Mouse (Mus musculus): Measurements from ENCODE around the gene Eprs.

The Eprs gene

GRCm38 (mm10) chr1:185358211-185358610 lies 4.6 kb upstream of the Eprs start:
- no peak for DNase-seq (ENCODE audit: low read depth in 2 of 2, low spot score in 2 of 2)

- peak in 1 of 2 experiments; percentile 12 for DNase-seq (ENCODE audit: low read depth in 2 of 2, low spot score in 2 of 2)
Observed at GRCm38 (mm10) chr1:185363526-185364182, 810 bp downstream of the Eprs start.

DNA sequence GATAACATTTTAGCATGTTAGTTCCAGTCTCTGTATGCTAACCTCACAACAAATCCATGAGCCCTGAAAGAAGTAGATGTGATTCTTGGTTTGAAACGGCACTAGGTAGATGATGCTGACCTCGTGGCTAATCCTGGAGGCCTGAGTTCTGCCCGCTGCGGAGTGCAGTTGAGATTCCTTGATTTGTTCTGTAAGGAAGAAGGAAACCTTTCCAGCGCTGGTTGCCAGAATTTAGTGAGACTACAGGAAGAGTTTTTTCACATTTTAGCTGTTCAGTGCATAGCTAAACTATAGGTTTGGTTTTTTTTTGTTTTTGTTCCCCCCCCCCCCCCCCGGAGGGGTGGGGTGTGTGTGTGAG lies 1.3 kb downstream of the Eprs start:
- DNase-seq (ENCODE audit: low read depth in 2 of 2, low spot score in 2 of 2): no peak

- DNase-seq (ENCODE audit: low read depth in 2 of 2, low spot score in 2 of 2): no peak
Observed at GRCm38 (mm10) chr1:185367383-185367782, 4.5 kb downstream of the Eprs start.

- no peak for DNase-seq (ENCODE audit: low read depth in 2 of 2, low spot score in 2 of 2)
Observed at GRCm38 (mm10) chr1:185369979-185370378, 7.1 kb downstream of the Eprs start.

DNA sequence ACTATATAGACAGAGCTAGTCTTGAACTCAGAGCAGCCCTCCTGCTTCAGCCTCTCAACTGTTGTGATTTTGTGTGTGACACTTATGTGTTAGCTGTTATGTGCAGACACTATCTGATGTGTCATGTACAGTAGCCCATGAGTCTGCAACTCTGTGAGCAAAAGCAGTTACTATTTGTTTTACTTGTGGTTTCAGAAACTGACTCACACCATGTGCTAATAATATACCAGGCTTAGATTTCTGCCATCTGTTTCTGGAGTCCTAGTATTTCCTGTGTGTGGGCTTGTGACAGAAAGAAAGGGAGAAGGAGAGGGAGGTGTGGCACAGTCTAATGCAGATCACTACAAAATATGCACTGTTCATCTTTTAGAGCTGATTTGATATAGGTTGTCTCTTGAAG lies 13.5 kb downstream of the Eprs start:
- no peak for DNase-seq (ENCODE audit: low read depth in 2 of 2, low spot score in 2 of 2)

DNA sequence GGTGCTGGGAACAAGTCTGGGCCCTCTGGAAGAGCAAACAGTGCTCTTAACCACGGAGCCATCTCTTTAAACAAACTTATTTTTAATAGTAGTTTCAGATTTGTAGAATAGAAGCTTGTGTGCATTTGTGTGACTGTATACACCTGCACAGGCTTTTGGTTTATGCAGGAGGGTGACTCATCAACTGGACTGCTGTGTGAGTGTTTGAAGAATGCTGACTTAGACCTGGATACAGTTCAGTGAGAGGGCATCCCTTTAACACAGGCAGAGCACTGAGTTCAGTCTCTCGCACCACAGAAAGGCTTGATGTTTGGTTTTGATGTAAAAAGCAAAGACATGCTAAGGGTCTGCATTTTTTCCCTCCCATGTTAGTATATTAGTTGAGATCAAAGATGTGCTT lies 14.6 kb downstream of the Eprs start:
- DNase-seq (ENCODE audit: low read depth in 2 of 2, low spot score in 2 of 2): no peak

GRCm38 (mm10) chr1:185401615-185402014 lies 38.8 kb downstream of the Eprs start:
- DNase-seq (ENCODE audit: low read depth in 2 of 2, low spot score in 2 of 2): no peak

- DNase-seq (ENCODE audit: low read depth in 2 of 2, low spot score in 2 of 2): peak in 1 of 2 experiments; percentile 10
Observed at GRCm38 (mm10) chr1:185404021-185404420, 41.2 kb downstream of the Eprs start.

- no peak for DNase-seq (ENCODE audit: low read depth in 2 of 2, low spot score in 2 of 2)
Observed at GRCm38 (mm10) chr1:185405921-185406320, 43.1 kb downstream of the Eprs start.

GRCm38 (mm10) chr1:185409831-185410230 lies 47.0 kb downstream of the Eprs start:
- DNase-seq (ENCODE audit: low read depth in 2 of 2, low spot score in 2 of 2): no peak

DNA sequence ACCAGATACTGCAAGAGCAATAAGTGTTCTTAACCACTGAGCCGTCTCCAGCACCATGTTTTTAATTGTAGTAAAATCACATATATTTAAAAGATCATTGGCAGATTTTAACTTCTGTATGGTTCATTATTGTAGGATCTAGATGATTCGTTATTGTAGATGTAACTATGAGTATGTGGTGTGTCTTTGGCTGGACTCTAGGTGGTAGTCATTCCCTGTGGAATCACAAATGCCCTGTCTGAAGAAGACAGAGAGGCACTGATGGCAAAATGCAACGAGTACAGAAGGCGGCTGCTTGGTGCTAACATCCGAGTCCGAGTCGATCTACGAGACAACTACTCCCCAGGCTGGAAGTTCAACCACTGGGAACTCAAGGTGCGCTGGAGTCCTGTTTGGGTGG lies 55.2 kb downstream of the Eprs start:
- no peak for DNase-seq (ENCODE audit: low read depth in 2 of 2, low spot score in 2 of 2)

- no peak for DNase-seq (ENCODE audit: low read depth in 2 of 2, low spot score in 2 of 2)
Observed at GRCm38 (mm10) chr1:185419805-185420204, 57.0 kb downstream of the Eprs start.

DNA sequence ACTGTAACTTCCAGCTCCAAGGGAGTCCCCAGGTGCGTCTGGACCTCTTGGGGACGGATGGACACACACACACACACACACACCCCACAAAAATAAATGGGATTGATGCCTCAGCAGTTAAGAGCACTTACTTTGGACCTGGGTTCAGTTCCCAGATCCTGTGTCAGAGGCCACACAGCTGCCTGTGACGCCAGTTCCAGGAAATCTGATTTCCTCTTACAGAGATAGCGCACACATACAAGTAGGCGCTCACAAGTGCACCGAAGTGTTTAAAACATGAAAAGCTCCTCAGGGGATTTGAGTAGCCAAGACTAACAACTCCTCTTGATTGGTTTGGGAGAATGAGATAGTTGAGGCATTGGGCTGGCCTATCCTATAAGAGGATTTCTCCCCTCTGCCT lies 57.9 kb downstream of the Eprs start:
- no peak for DNase-seq (ENCODE audit: low read depth in 2 of 2, low spot score in 2 of 2)

DNA sequence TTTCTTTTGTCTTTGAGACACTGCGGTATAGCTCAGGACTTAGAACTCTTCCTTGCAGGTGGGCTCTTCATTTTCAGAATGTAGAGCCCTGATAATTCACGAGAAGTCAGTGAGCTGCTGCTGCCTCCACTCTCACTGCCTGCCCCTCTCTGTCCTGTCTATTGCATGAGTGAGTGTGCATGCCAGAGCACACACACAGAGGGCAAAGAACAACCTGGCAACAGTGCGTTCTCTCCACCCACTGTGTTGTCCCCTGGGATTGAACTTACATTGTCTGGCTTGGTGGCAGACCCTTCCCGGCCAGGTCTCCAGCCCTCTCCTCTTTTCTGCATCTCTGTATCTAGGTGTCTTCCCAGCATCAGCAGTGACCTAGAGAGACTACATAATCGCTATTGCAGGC lies 63.7 kb downstream of the Eprs start:
- DNase-seq (ENCODE audit: low read depth in 2 of 2, low spot score in 2 of 2): no peak

DNA sequence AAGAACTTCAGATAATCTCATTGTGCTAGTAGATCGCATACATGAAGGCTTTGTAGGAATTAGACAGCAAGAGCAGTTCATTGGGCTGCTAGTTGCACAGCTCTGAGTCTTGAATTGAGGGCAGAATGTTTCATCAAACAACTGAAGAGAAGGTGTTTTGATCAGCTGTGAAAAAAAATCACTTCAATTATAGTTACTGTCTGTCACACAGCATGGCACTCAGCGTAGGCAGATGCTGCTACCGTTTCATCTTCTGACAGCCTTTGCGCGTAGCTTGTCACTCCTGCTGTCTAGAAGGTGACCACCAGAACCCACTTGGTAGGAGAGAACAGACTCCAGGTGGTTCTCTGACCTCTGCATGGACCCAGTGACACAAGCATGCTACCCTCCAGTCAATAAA lies 67.6 kb downstream of the Eprs start:
- DNase-seq (ENCODE audit: low read depth in 2 of 2, low spot score in 2 of 2): no peak

- no peak for DNase-seq (ENCODE audit: low read depth in 2 of 2, low spot score in 2 of 2)
Observed at GRCm38 (mm10) chr1:185431245-185431997, 68.6 kb downstream of the Eprs start.

- DNase-seq (ENCODE audit: low read depth in 2 of 2, low spot score in 2 of 2): no peak
Observed at GRCm38 (mm10) chr1:185431998-185432317, 69.1 kb downstream of the Eprs start.

GRCm38 (mm10) chr1:185433112-185433511 lies 70.3 kb downstream of the Eprs start:
- no peak for DNase-seq (ENCODE audit: low read depth in 2 of 2, low spot score in 2 of 2)

- no peak for DNase-seq (ENCODE audit: low read depth in 2 of 2, low spot score in 2 of 2)
Observed at GRCm38 (mm10) chr1:185438841-185439580, 76.2 kb downstream of the Eprs start.

DNA sequence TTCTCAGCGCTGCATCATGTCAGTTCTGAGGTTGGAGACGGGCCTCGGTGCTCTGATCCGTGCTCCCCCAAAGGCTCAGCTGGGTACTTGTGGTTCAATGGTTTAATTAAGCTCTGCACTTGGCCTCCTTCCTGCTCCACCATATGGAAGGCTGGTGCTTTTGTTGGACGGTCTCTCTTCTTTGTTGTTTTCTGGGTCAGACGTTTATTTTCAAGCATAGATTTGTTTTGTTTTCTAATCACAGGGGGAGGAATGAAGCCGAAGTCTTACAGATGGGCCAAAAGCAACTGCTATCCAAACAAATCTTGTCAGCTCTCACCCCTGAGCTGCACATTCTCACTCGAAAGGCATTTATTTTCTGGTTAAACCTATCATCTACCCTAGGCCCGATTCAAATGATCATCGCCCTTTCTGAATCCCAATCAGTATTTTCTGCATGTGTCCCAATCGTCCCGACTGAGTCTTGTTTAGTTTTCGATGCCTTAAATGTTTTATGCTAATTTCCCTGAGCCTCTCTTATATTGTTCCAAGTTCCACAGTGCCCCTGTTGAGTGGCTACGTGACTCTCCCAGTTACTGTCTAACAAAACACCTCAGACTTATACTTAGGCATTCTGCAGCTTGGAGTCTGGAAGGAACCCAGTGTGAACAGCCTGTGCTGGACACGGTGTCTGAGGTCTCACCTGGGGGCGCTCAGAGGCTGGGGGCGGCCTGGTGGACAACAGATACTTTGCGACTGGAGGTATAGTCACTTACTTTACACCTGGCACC lies 79.0 kb downstream of the Eprs start:
- DNase-seq (ENCODE audit: low read depth in 2 of 2, low spot score in 2 of 2): no peak

DNA sequence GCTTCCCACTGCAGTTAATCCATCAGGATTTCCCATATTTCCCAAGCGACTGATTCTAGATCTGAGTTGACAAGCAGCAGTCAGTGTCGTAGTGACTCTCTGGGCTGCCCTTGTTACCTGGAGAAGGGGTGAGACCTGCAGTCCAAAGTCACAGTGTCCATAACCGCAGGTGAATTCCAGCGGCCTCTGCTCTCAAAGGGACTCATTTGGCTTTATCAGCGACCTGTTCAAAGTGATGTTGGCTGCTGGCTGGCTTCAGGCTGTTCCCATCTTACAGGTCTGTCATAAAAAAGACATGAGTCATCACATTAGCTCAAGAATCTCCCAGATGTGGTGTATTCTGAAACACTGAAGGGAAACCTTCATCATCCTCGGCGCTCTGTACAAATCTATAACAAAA lies 86.1 kb downstream of the Eprs start:
- DNase-seq (ENCODE audit: low read depth in 2 of 2, low spot score in 2 of 2): no peak
